Mouse (Mus musculus): ENCODE data around the gene Ttc25.
"Not testable (repeated sequence)": the region's sequence is repeated elsewhere in the genome, so short reads cannot be mapped to it uniquely, and the experiment has no call there.

Ttc25 gene

GRCm38 (mm10) chr11:100528375-100529165, 16.8 kb upstream of the Ttc25 start:
- DNase-seq (ENCODE audit: low spot score in 2 of 2), result no peak

GRCm38 (mm10) chr11:100533871-100534270, 11.5 kb upstream of the Ttc25 start:
- no peak for DNase-seq (ENCODE audit: low spot score in 2 of 2)

GRCm38 (mm10) chr11:100534411-100534810, 11.0 kb upstream of the Ttc25 start:
- DNase-seq (ENCODE audit: low spot score in 2 of 2), result not testable (repeated sequence)

DNA sequence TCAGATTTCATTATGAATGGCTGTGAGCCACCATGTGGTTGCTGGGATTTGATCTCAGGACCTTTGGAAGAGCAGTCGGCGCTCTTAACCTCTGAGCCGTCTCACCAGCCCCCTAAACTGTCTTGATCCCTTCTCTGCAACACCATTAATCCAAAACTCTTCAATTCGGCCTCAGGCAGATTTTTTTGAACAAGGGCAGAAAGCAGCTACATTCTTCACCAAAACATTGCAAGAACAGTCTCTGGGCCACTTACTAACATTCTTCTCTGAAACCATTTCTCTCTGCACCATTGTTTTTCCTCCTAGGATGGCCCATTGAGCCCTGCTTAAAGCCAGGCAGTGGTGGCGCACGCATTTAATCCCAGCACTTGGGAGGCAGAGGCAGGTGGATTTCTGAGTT, 10.6 kb upstream of the Ttc25 start:
- DNase-seq (ENCODE audit: low spot score in 2 of 2), result not testable (repeated sequence)

DNA sequence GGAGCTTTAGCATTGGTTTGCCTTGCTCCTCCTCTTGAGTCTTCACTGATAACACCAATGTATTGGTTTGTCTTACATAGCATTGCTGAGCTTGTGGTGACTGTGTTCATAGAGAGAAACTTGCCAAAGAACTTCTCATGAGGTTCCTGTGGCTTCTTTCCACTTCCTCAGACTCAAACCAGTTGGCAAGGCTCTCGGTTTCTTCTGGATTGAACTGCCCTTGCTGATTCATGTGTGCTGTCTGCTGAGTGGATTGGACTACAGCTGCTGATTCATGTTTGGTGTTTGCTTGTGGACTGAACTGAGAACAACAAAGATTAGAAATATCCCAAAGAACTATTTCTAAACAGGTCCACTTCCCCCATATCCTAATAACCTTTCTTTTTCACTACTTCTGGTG, 9.4 kb upstream of the Ttc25 start:
- no peak for DNase-seq (ENCODE audit: low spot score in 2 of 2)

GRCm38 (mm10) chr11:100536466-100536865, 8.9 kb upstream of the Ttc25 start:
- no peak for DNase-seq (ENCODE audit: low spot score in 2 of 2)

DNA sequence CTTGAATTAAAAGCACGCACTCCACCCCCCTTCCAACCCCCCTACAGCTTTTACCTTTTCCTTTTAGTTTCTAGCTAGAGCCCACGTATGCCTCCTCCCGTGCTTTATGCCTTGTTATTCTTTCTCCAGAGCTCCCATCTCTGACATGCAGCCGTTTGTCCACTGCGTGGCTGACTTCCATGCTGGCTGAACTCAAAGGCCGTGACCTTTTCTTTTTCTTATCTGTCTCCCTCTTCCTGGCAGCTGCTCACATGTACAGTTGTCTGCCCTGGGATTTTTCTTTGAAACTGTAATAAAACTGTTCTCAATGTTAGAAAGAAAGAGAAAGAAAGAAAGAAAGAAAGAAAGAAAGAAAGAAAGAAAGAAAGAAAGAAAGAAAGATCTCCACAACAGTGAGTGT, 4.4 kb upstream of the Ttc25 start:
- DNase-seq (ENCODE audit: low spot score in 2 of 2), result no peak

GRCm38 (mm10) chr11:100541577-100541976, 3.8 kb upstream of the Ttc25 start:
- DNase-seq (ENCODE audit: low spot score in 2 of 2), result no peak

DNA sequence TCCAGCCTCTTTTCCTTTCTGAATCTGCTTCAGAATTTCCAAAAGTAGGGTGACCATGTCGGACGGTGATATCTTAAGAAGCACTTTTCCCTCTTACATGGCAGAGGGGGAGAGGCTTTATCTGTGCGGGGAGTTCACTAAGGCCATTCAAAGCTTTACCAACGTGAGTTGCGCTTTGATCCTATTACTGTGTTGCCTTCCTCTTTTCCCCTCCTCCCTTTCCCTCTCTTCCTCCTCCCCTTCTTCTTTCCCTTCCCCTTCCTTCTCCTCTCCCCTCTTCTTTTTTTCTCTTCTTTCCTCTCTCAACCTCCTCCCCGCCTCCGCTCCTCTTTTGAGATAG, 309 bp downstream of the Ttc25 start:
- DNase-seq (ENCODE audit: low spot score in 2 of 2), result no peak

GRCm38 (mm10) chr11:100546955-100547354, 1.5 kb downstream of the Ttc25 start:
- DNase-seq (ENCODE audit: low spot score in 2 of 2), result no peak

- no peak for DNase-seq (ENCODE audit: low spot score in 2 of 2)
Measured at GRCm38 (mm10) chr11:100548141-100548540, 2.7 kb downstream of the Ttc25 start.

GRCm38 (mm10) chr11:100549466-100549865, 4.1 kb downstream of the Ttc25 start:
- DNase-seq (ENCODE audit: low spot score in 2 of 2), result no peak

- DNase-seq (ENCODE audit: low spot score in 2 of 2), result no peak
Measured at GRCm38 (mm10) chr11:100550101-100550500, 4.7 kb downstream of the Ttc25 start.

DNA sequence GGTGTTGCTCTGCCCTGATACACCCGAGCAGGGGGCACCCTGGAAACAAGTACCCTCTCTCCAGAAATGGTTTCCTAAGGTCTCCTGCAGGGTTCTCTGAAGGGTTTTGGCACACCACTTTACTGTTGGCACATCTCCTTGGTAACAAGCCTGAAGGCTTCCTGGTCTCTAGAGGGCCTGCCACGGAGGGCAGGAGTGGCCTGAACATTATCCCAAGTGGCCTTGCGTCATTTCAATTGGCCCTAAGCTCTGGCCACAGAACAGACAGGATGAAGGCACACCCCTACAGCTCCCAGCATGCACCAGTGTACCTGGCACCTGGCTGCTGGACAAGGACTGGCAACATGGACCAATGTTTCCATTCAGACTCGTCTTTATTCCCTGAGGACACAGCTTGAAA, 7.4 kb downstream of the Ttc25 start:
- DNase-seq (ENCODE audit: low spot score in 2 of 2), result no peak

DNA sequence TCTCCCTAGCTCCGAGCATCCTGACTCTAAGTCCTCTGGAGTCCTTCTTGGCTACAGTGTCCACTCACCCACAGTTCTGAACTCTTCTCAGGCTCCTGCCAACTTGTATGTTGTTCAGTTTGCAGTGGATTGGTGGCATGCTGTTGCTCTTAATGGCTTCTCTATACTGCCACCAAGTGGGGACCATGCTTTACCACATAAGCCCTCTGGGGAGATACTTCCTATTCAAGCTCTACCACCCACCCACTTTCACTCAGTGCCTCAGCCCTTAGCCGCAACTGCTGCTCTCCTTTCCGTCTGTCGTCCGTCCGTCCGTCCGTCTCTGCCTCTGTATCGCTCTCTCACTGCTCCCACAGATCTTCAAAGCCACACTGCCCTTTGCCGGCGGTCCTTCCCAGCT, 10.2 kb downstream of the Ttc25 start:
- peak; percentile 24 to 28 for DNase-seq (ENCODE audit: low spot score in 2 of 2)

DNA sequence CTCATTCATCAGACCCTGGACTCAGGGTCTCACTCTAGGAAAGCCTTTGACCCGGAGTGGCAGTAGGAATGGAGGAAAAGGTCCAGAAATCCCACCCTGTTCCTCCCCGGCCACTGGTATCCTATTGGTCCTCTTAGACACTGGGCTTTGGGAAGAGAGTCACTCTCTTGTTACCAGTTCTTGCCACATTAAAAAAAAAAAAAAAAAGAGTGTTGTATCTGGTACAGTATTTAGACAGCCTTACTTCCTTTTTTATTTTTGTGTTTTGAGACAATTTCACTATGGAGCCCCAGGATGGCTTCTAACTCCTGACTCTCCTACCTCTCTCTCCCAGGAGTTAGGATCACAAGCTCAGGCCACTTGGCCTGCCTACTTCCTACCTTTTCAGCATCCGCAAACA, 12.2 kb downstream of the Ttc25 start:
- no peak for DNase-seq (ENCODE audit: low spot score in 2 of 2)

DNA sequence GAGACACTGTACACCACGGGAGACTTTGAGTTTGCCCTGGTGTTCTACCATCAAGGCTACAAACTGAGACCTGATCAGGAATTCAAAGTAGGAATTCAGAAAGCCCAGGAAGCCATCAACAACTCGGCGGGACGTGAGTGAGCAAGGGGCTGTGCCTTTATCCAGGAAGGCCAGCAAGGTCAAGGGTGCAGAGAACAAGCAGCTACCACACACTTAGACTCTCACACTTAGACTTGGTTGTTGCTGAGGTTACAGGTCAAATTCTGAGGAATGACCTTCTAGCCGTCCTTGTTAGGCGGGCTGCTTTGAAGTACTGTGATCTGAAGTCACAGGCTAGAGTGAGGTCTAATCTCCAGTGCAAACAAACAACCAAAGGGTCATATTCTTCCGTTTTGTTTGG, 14.1 kb downstream of the Ttc25 start:
- DNase-seq (ENCODE audit: low spot score in 2 of 2), result no peak

- no peak for DNase-seq (ENCODE audit: low spot score in 2 of 2)
Measured at GRCm38 (mm10) chr11:100561748-100562147, 16.3 kb downstream of the Ttc25 start.

GRCm38 (mm10) chr11:100564297-100564696, 18.9 kb downstream of the Ttc25 start:
- no peak for DNase-seq (ENCODE audit: low spot score in 2 of 2)

GRCm38 (mm10) chr11:100564703-100565102, 19.3 kb downstream of the Ttc25 start:
- DNase-seq (ENCODE audit: low spot score in 2 of 2), result no peak

GRCm38 (mm10) chr11:100567229-100567628, 21.8 kb downstream of the Ttc25 start:
- no peak for DNase-seq (ENCODE audit: low spot score in 2 of 2)

GRCm38 (mm10) chr11:100567815-100568245, 22.4 kb downstream of the Ttc25 start:
- DNase-seq (ENCODE audit: low spot score in 2 of 2), result no peak

DNA sequence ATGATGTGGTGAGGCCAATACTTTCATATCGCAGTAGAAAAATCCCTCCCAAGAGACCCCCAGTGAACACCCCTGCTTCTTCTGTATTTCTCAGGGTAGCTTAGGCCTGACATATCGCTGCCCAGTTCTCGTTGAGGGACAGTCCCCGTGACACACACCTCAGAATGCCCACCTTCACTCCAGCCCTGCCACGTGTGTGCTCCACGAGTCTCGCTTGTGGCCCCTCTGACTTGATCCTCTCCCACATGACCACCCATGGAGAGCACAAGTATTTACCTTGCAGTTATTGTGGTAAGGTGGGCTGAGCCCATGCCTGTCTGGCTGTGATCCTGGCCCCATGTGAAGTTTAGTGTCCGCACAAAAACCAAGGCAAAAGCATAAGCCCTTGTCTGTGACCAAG, 23.3 kb downstream of the Ttc25 start:
- DNase-seq (ENCODE audit: low spot score in 2 of 2), result no peak

DNA sequence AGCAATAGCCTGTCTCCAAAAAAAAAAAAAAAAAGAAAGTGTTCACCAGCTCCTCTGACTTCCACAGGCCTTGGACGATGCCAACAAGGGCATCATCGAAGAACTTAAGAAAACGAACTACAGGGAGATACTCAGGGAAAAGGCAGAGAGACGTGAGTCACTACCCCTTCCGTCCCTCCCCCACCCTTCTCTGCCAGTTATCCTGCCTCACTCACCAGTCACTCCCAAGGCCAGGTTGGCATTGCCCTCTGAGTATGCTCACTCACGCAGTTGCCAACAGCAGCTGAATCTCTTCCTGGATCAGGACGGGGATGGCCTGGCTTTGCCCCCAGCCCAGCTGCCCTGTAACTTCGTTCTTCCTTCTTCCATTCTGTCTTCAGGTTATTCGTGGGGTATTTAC, 24.4 kb downstream of the Ttc25 start:
- DNase-seq (ENCODE audit: low spot score in 2 of 2), result no peak
